Mouse (Mus musculus) left cerebral cortex, postnatal 36 days (tissue): ENCODE measurements at regions not wholly inside any gene's neighbourhood (a gene's known extent, or its start where the extent isn't known, plus 50 kb on each side); places are given as distances from the start of the nearest gene placed in this dataset.

Source experiments
- DNase-seq, 2 experiments: peaks; one replicate each; pipeline ENCODE4 v3.0.0; 2021 to 2022; ENCODE audit warnings: low spot score in 2 of 2, mixed read lengths in 1 of 2
- intact Hi-C: fragments of 180-260 bp; cut with DNase I; formaldehyde crosslinking; loops from one replicate; pipeline ENCODE4 v1.15.1; 2025

DNA sequence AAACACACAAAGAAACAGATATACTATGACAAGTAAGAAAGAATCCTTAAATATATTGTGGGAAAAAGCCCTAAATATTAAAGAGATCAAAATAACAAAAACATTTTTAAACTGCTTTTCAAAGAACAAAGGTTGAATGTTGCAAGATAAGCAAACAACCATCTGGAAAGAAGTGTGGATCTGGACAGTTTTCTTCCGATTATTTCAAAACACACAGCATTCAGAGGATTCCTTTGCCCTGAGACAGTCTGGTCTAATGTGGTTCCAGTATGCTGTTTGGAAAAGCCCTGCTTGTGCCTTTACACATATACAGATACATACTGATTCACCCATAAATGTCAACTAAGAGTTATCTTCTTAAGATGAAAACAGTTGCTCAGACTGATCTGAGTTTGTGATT lies 53.6 kb upstream of the Gbe1 start:
- intact Hi-C loops, result no loop called here
- no peak for DNase-seq
